Mouse (Mus musculus) kidney, adult 8-10 months (tissue): Measurements from ENCODE around the gene Eno4.
"Not testable (repeated sequence)": the region's sequence is repeated elsewhere in the genome, so short reads cannot be mapped to it uniquely, and the experiment has no call there.

Experiments
- DNase-seq, 2 experiments: peaks; one replicate each; pipeline ENCODE4 v3.0.0; 2022

Gene Eno4

GRCm38 (mm10) chr19:58942841-58943828, at the start of gene Eno4, which contains the start of gene Hspa12a:
Eno4 (plus strand) TSS chr19:58943425.
Hspa12a (minus strand) TSS chr19:58943654.
- DNase-seq: peak; percentile 93 to 96

GRCm38 (mm10) chr19:58896216-58896615, 47.0 kb upstream of the Eno4 start:
- DNase-seq: no peak

- DNase-seq: not testable (repeated sequence)
Measured at GRCm38 (mm10) chr19:58900471-58900870, 42.8 kb upstream of the Eno4 start.

GRCm38 (mm10) chr19:58903079-58903898, 39.9 kb upstream of the Eno4 start:
- no peak for DNase-seq

- DNase-seq: peak; percentile 58 to 85
Measured at GRCm38 (mm10) chr19:58903899-58904327, 39.3 kb upstream of the Eno4 start.

- no peak for DNase-seq
Measured at GRCm38 (mm10) chr19:58906685-58907084, 36.5 kb upstream of the Eno4 start.

GRCm38 (mm10) chr19:58908018-58908417, 35.2 kb upstream of the Eno4 start:
- no peak for DNase-seq

- DNase-seq: no peak
Measured at GRCm38 (mm10) chr19:58910941-58911368, 32.3 kb upstream of the Eno4 start.

- DNase-seq: peak; percentile 25 to 55
Measured at GRCm38 (mm10) chr19:58911386-58911785, 31.8 kb upstream of the Eno4 start.

GRCm38 (mm10) chr19:58913301-58913700, 29.9 kb upstream of the Eno4 start:
- DNase-seq: no peak

GRCm38 (mm10) chr19:58918597-58918996, 24.6 kb upstream of the Eno4 start:
- DNase-seq: no peak

GRCm38 (mm10) chr19:58919148-58919547, 24.1 kb upstream of the Eno4 start:
- DNase-seq: no peak

GRCm38 (mm10) chr19:58931081-58931800, 12.0 kb upstream of the Eno4 start:
- DNase-seq: no peak

- DNase-seq: no peak
Measured at GRCm38 (mm10) chr19:58933062-58933461, 10.2 kb upstream of the Eno4 start.

- no peak for DNase-seq
Measured at GRCm38 (mm10) chr19:58945959-58946358, 2.7 kb downstream of the Eno4 start.

- no peak for DNase-seq
Measured at GRCm38 (mm10) chr19:58951521-58951920, 8.3 kb downstream of the Eno4 start.

- DNase-seq: no peak
Measured at GRCm38 (mm10) chr19:58952236-58952635, 9.0 kb downstream of the Eno4 start.

- no peak for DNase-seq
Measured at GRCm38 (mm10) chr19:58954779-58955178, 11.6 kb downstream of the Eno4 start.

GRCm38 (mm10) chr19:58963011-58963410, 19.8 kb downstream of the Eno4 start:
- no peak for DNase-seq

GRCm38 (mm10) chr19:58968731-58969506, 25.7 kb downstream of the Eno4 start:
- DNase-seq: no peak

GRCm38 (mm10) chr19:58970826-58971225, 27.6 kb downstream of the Eno4 start:
- DNase-seq: no peak

- no peak for DNase-seq
Measured at GRCm38 (mm10) chr19:58974126-58974525, 30.9 kb downstream of the Eno4 start.
